Mouse (Mus musculus) heart, postnatal 0 days (tissue): ENCODE results near the gene Lnx2.

ENCODE experiments used
- CTCF ChIP-seq: IDR thresholded peaks from 2 replicates; pipeline ENCODE4 v1.5.1; 2016; ENCODE audit warnings: antibody characterized with exemption, control low read depth, low read depth
- EP300 ChIP-seq: IDR thresholded peaks from 2 replicates; pipeline ENCODE4 v1.6.1; 2016; ENCODE audit warnings: antibody characterized with exemption, low read depth

GRCm38 (mm10) chr5:146993509-146993908 is 82.9 kb downstream of the Lnx2 start:
- no peak for TF ChIP-seq CTCF
- peak; percentile 29; the same call in 1 of the 2 replicates for TF ChIP-seq EP300
